Mouse (Mus musculus) frontal cortex, postnatal 10 days (tissue): Measurements from ENCODE around the gene Tgfa.

Experiments used
- DNase-seq, 2 experiments: peaks; one replicate each; pipeline ENCODE4 v3.0.0; 2022; ENCODE audit warnings: low spot score in 2 of 2, mixed read lengths in 1 of 2

Tgfa gene

DNA sequence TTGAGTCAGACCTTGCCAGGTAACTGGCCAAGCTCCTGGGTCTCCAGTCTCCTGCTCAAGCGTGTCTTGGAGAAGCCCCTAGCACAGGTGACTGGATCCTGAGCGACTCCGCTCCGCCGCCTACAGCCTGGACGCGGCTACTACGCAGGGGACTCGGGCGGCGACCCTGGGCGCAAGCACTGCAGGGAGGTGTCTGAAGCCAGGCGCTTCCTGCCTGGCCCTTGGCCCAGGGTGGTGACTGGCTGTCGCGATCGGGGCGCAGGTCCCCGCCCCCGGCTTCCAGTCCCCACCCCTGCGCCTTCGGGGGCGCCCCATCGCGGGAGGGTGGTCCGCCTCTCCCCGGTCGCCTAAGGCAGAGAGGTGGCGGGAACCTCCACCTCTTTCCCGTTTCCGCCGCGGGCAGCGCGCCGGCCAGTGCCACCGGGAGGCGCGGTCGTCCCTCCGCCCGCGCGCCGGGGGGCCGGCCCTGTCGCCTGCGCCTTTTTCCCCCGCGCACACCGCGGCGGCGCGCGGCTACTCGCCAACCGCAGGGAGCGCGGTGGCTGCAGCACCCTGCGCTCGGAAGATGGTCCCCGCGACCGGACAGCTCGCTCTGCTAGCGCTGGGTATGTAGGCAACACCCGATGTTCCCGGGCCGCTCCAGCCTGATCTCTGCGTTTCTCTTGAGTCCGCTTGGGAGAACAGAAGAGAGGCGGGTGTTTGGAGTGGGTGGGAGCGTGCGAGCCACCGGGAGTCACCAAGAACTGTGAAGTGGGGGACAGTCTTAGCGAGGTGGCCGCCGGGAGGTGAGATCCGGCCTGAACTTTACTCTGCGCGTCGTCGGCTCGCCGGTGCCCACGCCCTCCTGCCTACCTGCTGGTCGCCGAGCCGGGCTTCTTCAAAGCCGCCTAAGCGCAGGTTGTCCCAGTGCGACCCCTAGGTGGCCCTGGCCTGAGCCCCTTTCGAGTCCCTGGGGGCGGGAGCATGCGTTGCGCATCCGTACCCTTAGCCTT lies at the start of gene Tgfa:
TSS of gene Tgfa (plus strand) at position 283 of the 992 bp plus-strand sequence.
- DNase-seq, result peak; percentile 39 to 65

- no peak for DNase-seq
Observed at GRCm38 (mm10) chr6:86148518-86148917, 46.5 kb upstream of the Tgfa start.

- no peak for DNase-seq
Observed at GRCm38 (mm10) chr6:86149001-86149400, 46.0 kb upstream of the Tgfa start.

GRCm38 (mm10) chr6:86152676-86153075 lies 42.3 kb upstream of the Tgfa start:
- DNase-seq, result no peak

GRCm38 (mm10) chr6:86153436-86153990 lies 41.5 kb upstream of the Tgfa start:
- DNase-seq, result no peak

DNA sequence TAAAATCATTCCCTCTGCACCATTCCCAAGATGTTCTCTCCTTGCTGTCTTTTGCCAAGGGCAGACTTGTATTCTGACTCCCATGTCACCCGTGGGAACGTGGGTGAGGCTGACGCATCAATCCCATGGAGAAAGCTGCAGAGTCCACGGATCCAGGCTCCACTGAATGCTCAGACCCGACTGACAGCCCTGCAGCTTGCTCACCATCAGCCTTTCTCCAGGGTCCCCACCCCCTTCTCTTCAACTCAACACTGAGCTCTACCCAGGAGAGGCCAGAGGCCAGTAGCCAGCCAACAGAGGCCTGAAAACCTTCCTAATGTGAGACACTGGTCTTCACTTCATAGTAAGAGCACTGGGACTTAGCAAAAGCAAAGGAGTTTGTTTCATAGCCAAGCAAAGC lies 41.0 kb upstream of the Tgfa start:
- DNase-seq, result no peak

- no peak for DNase-seq
Observed at GRCm38 (mm10) chr6:86154481-86154880, 40.5 kb upstream of the Tgfa start.

DNA sequence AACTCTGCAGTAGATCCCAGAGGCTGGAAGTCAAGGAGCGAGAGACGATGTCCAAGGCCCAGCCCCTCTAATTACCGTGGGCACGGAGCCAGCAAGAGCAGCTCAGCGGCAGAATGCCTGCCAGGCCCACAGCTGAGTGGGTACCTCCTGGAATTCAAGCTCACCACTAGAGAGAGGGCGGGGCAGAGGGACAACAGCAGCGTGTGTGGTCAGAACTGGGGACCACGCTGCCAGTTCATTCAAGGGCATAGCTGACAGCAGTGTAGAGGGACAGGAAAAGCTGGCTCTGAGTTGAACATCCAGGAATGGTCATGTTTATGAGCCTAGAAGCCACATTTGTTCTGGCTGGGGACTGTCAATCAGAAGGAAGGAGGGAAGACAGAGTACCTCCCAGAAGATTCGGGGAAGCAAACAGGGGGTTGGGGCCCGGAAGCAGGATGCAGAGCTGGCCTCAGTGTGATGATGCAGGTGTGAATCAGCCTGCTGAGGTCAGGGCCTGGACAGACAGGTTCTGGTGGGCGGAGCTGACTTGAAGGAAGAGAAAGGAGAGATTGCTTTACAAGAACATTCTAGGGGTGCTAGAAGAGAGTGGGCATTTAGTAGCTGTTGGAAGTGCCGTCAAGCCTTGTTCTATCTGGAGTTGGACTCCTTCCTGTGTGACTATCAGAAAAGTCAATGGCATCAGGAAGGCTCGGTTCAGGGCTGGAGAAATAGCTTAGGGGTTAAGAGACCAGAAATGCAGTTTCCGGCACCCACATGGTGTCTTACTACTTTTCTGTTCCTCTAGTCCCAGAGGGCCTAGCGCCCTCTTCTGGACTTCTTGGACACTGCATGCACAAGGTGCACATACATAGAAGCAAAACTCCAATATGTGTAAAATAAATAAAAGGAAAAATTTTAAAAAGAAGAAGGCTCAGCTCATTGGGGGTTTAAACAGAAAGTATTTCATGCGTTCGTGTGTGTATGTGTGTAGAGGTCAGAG lies 37.5 kb upstream of the Tgfa start:
- DNase-seq, result peak in 1 of 2 experiments; percentile 18

GRCm38 (mm10) chr6:86160878-86161277 lies 34.1 kb upstream of the Tgfa start:
- no peak for DNase-seq

GRCm38 (mm10) chr6:86161586-86161985 lies 33.4 kb upstream of the Tgfa start:
- no peak for DNase-seq

GRCm38 (mm10) chr6:86164028-86164427 lies 31.0 kb upstream of the Tgfa start:
- DNase-seq, result no peak

DNA sequence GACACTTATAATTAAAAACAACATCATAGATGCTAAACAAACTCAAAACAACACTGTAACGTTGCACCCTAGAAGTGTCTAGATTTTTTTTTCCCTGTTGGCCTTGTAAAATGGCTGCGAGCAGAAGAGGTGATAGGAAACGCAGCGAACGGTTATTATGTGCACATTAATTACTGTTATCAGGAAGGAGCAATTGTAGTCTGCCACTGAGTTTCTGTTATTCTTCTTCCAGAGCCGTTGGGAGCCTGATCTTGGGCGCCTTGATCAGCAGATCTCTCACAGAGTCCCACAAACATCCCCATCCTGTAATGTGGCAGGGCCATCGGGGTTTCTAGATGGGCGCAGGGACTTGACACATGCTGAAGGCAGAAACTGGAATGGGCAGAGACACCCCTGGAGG lies 28.6 kb upstream of the Tgfa start:
- no peak for DNase-seq

GRCm38 (mm10) chr6:86167851-86168250 lies 27.2 kb upstream of the Tgfa start:
- no peak for DNase-seq

- no peak for DNase-seq
Observed at GRCm38 (mm10) chr6:86169166-86169565, 25.9 kb upstream of the Tgfa start.

DNA sequence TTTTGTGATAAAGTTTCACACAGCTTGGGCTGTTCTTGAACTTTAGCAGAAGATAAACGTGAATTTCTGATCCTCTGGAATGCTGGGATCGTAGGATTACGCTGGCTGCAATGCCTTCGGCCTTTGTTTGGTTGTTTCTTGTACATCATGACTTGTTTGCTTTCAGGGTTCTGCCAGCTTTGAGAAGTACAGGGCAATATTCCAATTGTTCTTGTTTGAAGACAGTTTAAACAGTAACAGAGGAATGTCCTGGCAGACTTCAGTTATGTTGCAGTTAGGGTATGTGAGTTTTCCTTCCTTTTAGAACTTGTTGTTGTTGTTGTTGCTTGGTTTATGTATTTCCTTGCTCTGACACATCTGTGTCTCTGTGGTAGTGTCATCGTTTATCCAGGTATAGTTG lies 18.8 kb upstream of the Tgfa start:
- DNase-seq, result no peak

GRCm38 (mm10) chr6:86176721-86177120 lies 18.3 kb upstream of the Tgfa start:
- no peak for DNase-seq

DNA sequence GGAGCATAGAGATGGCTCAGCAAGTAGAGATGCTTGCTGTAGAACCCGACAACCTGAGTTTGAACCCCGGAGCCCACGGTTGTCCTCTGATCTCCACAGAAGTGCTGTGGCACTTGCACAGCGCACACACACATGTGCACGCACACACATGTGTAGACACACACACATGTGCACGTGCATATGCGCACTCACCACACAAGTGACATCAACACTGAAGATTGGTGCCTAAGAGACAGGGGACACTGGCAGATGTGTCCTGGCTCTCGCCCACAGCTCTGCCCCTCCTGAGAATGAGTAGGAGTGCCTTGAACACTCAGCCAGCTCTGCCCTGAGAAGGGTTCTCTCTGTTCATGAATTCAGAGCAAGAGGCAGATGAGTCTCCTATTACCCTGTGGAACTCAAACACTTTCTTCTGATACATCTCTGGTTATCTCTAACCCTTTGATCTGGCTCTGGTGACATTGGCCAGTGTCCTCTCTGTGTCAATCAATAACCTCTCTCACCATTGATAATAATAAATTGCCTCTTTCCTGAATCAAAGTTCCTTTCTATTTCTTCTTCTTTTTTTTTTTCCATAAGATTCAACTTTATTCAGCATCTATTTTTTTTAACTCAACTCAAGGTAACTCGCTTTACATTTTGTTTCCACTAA lies 17.6 kb upstream of the Tgfa start:
- DNase-seq, result no peak

GRCm38 (mm10) chr6:86180617-86181016 lies 14.4 kb upstream of the Tgfa start:
- no peak for DNase-seq

DNA sequence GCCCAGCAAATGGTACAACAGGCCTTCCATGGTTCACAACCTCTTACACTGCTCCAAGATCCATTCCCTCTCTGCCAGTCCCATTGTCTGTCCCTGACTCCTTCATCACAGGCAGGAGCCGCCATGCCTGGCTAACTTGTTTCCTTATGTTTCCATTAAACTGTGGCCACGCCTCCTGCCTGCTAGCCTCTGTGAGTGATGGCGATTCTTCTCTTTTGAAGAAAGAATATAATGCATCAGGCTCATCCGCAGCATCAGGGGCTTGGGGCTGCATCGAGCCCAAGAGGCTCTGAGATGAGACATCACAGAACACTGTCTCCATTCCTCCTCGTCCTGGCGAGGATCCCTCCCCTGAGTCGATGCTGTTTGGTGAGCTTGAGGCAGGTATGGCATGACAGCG lies 13.0 kb upstream of the Tgfa start:
- no peak for DNase-seq

DNA sequence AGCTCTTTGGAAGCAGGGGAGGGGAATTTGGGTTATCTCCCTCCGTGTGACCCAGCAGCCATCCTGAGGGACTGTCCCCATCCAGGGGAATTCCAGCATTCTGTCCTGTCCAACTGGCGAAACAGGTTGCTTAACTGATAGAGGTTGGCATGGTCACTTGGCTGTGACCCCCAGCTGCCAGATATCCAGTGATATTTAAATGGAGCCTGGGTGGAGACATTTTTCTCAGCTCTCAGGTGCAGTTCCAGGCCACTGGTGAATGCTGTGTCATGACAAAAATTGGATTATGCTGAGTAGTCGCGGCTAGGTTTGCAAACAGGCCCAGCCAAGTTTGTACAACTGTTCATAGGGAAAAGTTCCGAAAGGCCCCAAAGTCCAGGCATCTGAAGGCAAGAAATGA lies 12.4 kb upstream of the Tgfa start:
- DNase-seq, result no peak
